Comparison of ENCODE assay signal across 8 mouse cellular contexts in the genomic region with DNA sequence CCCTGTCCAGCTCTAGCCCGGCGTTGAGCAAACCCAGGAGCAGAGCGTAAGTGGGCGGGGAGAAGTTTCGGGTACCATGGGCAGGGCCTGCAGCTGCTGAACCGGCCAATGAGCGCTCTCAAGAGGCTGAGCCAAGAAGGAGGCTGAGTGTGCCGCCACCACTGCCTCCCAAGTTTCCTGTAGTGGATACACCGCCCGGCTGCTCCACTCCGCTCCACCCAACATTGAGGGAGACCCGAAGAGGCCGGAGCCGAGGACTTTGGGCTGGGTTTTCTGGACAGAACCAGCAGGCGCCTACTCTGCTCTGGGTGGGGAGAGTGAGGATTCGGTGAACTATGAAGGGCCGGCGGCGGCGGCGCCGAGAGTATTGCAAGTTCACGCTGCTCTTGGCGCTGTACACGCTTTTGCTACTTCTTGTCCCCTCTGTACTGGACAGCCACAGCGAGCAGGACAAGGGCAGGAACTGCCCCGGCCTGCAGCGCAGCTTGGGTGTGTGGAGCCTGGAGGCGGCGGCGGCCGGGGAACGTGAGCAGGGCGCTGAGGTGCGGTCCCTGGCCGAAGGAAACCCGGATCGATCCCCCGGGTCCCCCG. TPM values are rescaled to one million over a fixed set of nuclear protein-coding genes. Genes with fewer than 3 reads are reported as not detected.
DNase-seq lines count a peak whose midpoint lies in the region; ATAC-seq and TF ChIP-seq lines count a peak whose summit lies in the region.

Chst7 (plus strand) TSS at position 180 of the 591 bp plus-strand sequence.

- H3K9ac ChIP-seq in embryonic facial prominence, embryonic 15.5 days = no peak within 1 kb of the TSS
- H3K9ac ChIP-seq in limb, embryonic 14.5 days (ENCODE audit: low read depth, low read length, severe bottlenecking) = peak within 1 kb of the TSS; percentile 41; the same call in 1 of the 2 replicates
- 0 out of 2 replicates have a peak within 1 kb of the TSS, but pooled peaks have one; percentile 36 for H3K9ac ChIP-seq in midbrain, embryonic 13.5 days (replicated peaks)
- H3K9ac ChIP-seq in stomach, embryonic 14.5 days (replicated peaks; ENCODE audit: low read depth, low read length) = no peak within 1 kb of the TSS

- peaks cover 4% of the 10 kb centered on the region; the same call in 1 of the 2 replicates for H3K4me1 ChIP-seq in spleen, adult 2 months (ENCODE audit: control insufficient read depth, insufficient read depth, insufficient read length)
- H3K4me1 ChIP-seq in embryonic facial prominence, embryonic 15.5 days = no peaks in the 10 kb centered on the region
- no peaks in the 10 kb centered on the region for H3K4me1 ChIP-seq in kidney, adult 2 months (ENCODE audit: control insufficient read depth, insufficient read depth, low read length)
- no peaks in the 10 kb centered on the region for H3K4me1 ChIP-seq in limb, embryonic 14.5 days (ENCODE audit: control insufficient read depth, insufficient read depth, low read length)
- no peaks in the 10 kb centered on the region for H3K4me1 ChIP-seq in midbrain, embryonic 13.5 days (replicated peaks)
- H3K4me1 ChIP-seq in stomach, embryonic 14.5 days (ENCODE audit: control insufficient read depth, insufficient read depth, low read length) = no peaks in the 10 kb centered on the region

- TF ChIP-seq CTCF in spleen, adult 2 months (IDR thresholded peaks at IDR 0.05; ENCODE audit: extremely low read depth, insufficient read depth, insufficient read length, insufficient replicate concordance) = no peak
- TF ChIP-seq CTCF in kidney, adult 2 months (conservative IDR thresholded peaks at IDR 0.05; ENCODE audit: insufficient read depth, insufficient read length, low read depth, low read length) = no peak

- no peak for TF ChIP-seq POLR2A in spleen, adult 2 months (IDR thresholded peaks at IDR 0.05; ENCODE audit: low read depth, low read length)
- peak; percentile 24 for TF ChIP-seq POLR2A in kidney, adult 2 months (IDR thresholded peaks at IDR 0.05; ENCODE audit: low read depth, low read length)
- TF ChIP-seq POLR2A in limb, embryonic 14.5 days (IDR thresholded peaks at IDR 0.05; ENCODE audit: borderline replicate concordance, extremely low read depth, insufficient read depth, insufficient read length) = no peak

- 33% methylated on average over 40 of the region's 40 CpGs for WGBS in spleen, adult 2 months
- WGBS in embryonic facial prominence, embryonic 15.5 days = 23% methylated on average over 36 of the region's 40 CpGs
- WGBS in kidney, adult 2 months = 1% methylated on average over 38 of the region's 40 CpGs
- 17% methylated on average over 31 of the region's 40 CpGs for WGBS in limb, embryonic 14.5 days
- WGBS in midbrain, embryonic 13.5 days = 27% methylated on average over 27 of the region's 40 CpGs
- 19% methylated on average over 40 of the region's 40 CpGs for WGBS in stomach, embryonic 14.5 days

- H3K4me2 ChIP-seq in embryonic facial prominence, embryonic 15.5 days (replicated peaks) = peak within 1 kb of the TSS; percentile 73
- H3K4me2 ChIP-seq in limb, embryonic 14.5 days (replicated peaks; ENCODE audit: low read depth, low read length, severe bottlenecking) = peak within 1 kb of the TSS; percentile 61
- H3K4me2 ChIP-seq in midbrain, embryonic 13.5 days (replicated peaks) = peak within 1 kb of the TSS; percentile 70
- peak within 1 kb of the TSS; percentile 66 for H3K4me2 ChIP-seq in stomach, embryonic 14.5 days (replicated peaks; ENCODE audit: low read depth, low read length)

- no peaks in the 10 kb centered on the region; the same call in 1 of the 2 replicates for H3K27me3 ChIP-seq in spleen, adult 2 months (ENCODE audit: control insufficient read depth, insufficient read depth, low read length)
- H3K27me3 ChIP-seq in embryonic facial prominence, embryonic 15.5 days = peaks cover 9% of the 10 kb centered on the region
- no peaks in the 10 kb centered on the region for H3K27me3 ChIP-seq in kidney, adult 2 months (replicated peaks; ENCODE audit: control insufficient read depth, insufficient read depth, low read length)
- H3K27me3 ChIP-seq in limb, embryonic 14.5 days (ENCODE audit: control insufficient read depth, insufficient read depth, low read length) = peaks cover 10% of the 10 kb centered on the region; the same call in 1 of the 2 replicates
- H3K27me3 ChIP-seq in midbrain, embryonic 13.5 days = peaks cover 15% of the 10 kb centered on the region
- no peaks in the 10 kb centered on the region for H3K27me3 ChIP-seq in stomach, embryonic 14.5 days (ENCODE audit: control insufficient read depth, insufficient read depth, low read length)

- no peaks in the 10 kb centered on the region for H3K9me3 ChIP-seq in embryonic facial prominence, embryonic 15.5 days (replicated peaks)
- no peaks in the 10 kb centered on the region for H3K9me3 ChIP-seq in limb, embryonic 14.5 days (ENCODE audit: control insufficient read depth, low read length)
- no peaks in the 10 kb centered on the region for H3K9me3 ChIP-seq in midbrain, embryonic 13.5 days
- no peaks in the 10 kb centered on the region for H3K9me3 ChIP-seq in stomach, embryonic 14.5 days (ENCODE audit: control insufficient read depth, low read depth, low read length)

- no peaks in the 10 kb centered on the region for H3K36me3 ChIP-seq in spleen, adult 2 months (ENCODE audit: control insufficient read depth, insufficient read depth, low read length)
- H3K36me3 ChIP-seq in embryonic facial prominence, embryonic 15.5 days = no peaks in the 10 kb centered on the region
- no peaks in the 10 kb centered on the region for H3K36me3 ChIP-seq in kidney, adult 2 months (ENCODE audit: control insufficient read depth, insufficient read depth, low read length)
- no peaks in the 10 kb centered on the region for H3K36me3 ChIP-seq in limb, embryonic 14.5 days (ENCODE audit: control insufficient read depth, insufficient read depth, low read length)
- no peaks in the 10 kb centered on the region for H3K36me3 ChIP-seq in midbrain, embryonic 13.5 days
- H3K36me3 ChIP-seq in stomach, embryonic 14.5 days (ENCODE audit: control insufficient read depth, insufficient read depth, low read length) = no peaks in the 10 kb centered on the region

- peak within 1 kb of the TSS; percentile 48 for H3K4me3 ChIP-seq in spleen, adult 2 months (ENCODE audit: extremely low read depth, insufficient read depth, insufficient read length)
- peak within 1 kb of the TSS; percentile 45 for H3K4me3 ChIP-seq in embryonic facial prominence, embryonic 15.5 days (replicated peaks)
- peak within 1 kb of the TSS; percentile 76 for H3K4me3 ChIP-seq in kidney, adult 2 months (ENCODE audit: insufficient read depth, low read depth, low read length)
- peak within 1 kb of the TSS; percentile 40 for H3K4me3 ChIP-seq in limb, embryonic 14.5 days (replicated peaks; ENCODE audit: low read length)
- peak within 1 kb of the TSS; percentile 47 for H3K4me3 ChIP-seq in midbrain, embryonic 13.5 days (replicated peaks)
- H3K4me3 ChIP-seq in stomach, embryonic 14.5 days (ENCODE audit: low read depth, low read length) = peak within 1 kb of the TSS; percentile 33

- H3K27ac ChIP-seq in spleen, adult 2 months (ENCODE audit: insufficient read depth, low read length) = no peak within 1 kb of the TSS
- H3K27ac ChIP-seq in embryonic facial prominence, embryonic 15.5 days (replicated peaks) = no peak within 1 kb of the TSS
- H3K27ac ChIP-seq in kidney, adult 2 months (ENCODE audit: insufficient read depth, low read depth, low read length) = peak within 1 kb of the TSS; percentile 36; the same call in 1 of the 2 replicates
- no peak within 1 kb of the TSS for H3K27ac ChIP-seq in limb, embryonic 14.5 days (replicated peaks; ENCODE audit: low read depth, low read length)
- H3K27ac ChIP-seq in midbrain, embryonic 13.5 days = no peak within 1 kb of the TSS
- no peak within 1 kb of the TSS for H3K27ac ChIP-seq in stomach, embryonic 14.5 days (ENCODE audit: low read length)

- ATAC-seq in embryonic facial prominence, embryonic 15.5 days (ENCODE audit: insufficient number of reproducible peaks, low FRiP score, low TSS enrichment, low read depth) = peak; percentile 86
- peak; percentile 89 for ATAC-seq in limb, embryonic 14.5 days (ENCODE audit: low FRiP score, low read depth)
- ATAC-seq in midbrain, embryonic 13.5 days = peak; percentile 89
- peak; percentile 93 for ATAC-seq in stomach, embryonic 14.5 days (ENCODE audit: insufficient number of reproducible peaks, insufficient read depth, low FRiP score, low read depth)

- DNase-seq in spleen, adult 2 months (ENCODE audit: low read depth in 1 of 2, low spot score in 2 of 2) = peak in 1 of 2 experiments; percentile 11
- DNase-seq in spleen, postnatal 14 days (ENCODE audit: low spot score in 2 of 2) = no peak
- DNase-seq in heart, adult 9 months (ENCODE audit: low spot score in 2 of 2) = peak; percentile 80 to 88
- peak; percentile 91 for DNase-seq in kidney, adult 2 months
- peak; percentile 57 for DNase-seq in limb, embryonic 14.5 days (ENCODE audit: low spot score)

RNA-seq across cellular contexts. Expression of gene Chst7, which starts in this region (rescaled TPM):
- 2.5 and 3.8 TPM in 2 replicates for polyA plus RNA-seq in spleen, adult 2 months (2012; rRNA removed)
- 4.6 and 4.8 TPM in 2 replicates for polyA plus RNA-seq in embryonic facial prominence, embryonic 15.5 days (2015; fragmentation: Nextera tagmentation; extraction: Ambion mirVana)
- 4.1 and 6.0 TPM in 2 replicates for polyA plus RNA-seq in kidney, adult 2 months (2012; rRNA removed)
- polyA plus RNA-seq in limb, embryonic 14.5 days (2012; rRNA removed) = 2.7 and 3.0 TPM in 2 replicates
- polyA plus RNA-seq in limb, embryonic 14.5 days (2014; fragmentation: Nextera tagmentation; extraction: Ambion mirVana) = 3.8 and 4.1 TPM in 2 replicates
- polyA plus RNA-seq in midbrain, embryonic 13.5 days (2015; fragmentation: Nextera tagmentation; extraction: Ambion mirVana) = 2.5 and 3.0 TPM in 2 replicates
- polyA plus RNA-seq in stomach, embryonic 14.5 days (2014; fragmentation: Nextera tagmentation; extraction: Ambion mirVana) = 3.4 and 5.1 TPM in 2 replicates

Comparison
In these comparisons a context has a peak if more than half of its experiments do, and no peak if none do; other contexts are left out.
1. DNase-seq: peak in heart, adult 9 months (2 of 2), kidney, adult 2 months (single experiment) and limb, embryonic 14.5 days (single experiment); none in spleen, postnatal 14 days (0 of 2).
2. H3K9ac ChIP-seq: peak in limb, embryonic 14.5 days (single experiment) and midbrain, embryonic 13.5 days (single experiment); none in embryonic facial prominence, embryonic 15.5 days (single experiment) and stomach, embryonic 14.5 days (single experiment).
3. Peak in every context shown above with its lines, with median percentiles within 50 percentile points of each other: H3K4me3 ChIP-seq, ATAC-seq and H3K4me2 ChIP-seq.